Mouse (Mus musculus): ENCODE measurements around the gene Metap2. TPM values are rescaled to one million over a fixed set of nuclear protein-coding genes. Genes with fewer than 3 reads are reported as not detected.

Gene Metap2
- polyA plus RNA-seq, 1 experiment from 2014 or later = 191 TPM

Other genes starting within 250 kb of the Metap2 start
- gene Usp44, start 65.5 kb downstream of the Metap2 start, polyA plus RNA-seq (2015; fragmentation: Nextera tagmentation; extraction: Ambion mirVana) = 0.22 and 0.35 TPM in 2 replicates
- gene Vezt, start 138.7 kb upstream of the Metap2 start, polyA plus RNA-seq (2015; fragmentation: Nextera tagmentation; extraction: Ambion mirVana) = 26.4 and 27.4 TPM in 2 replicates
- 3.7 and 3.9 TPM in 2 replicates for gene Fgd6, start 138.9 kb upstream of the Metap2 start, polyA plus RNA-seq (2015; fragmentation: Nextera tagmentation; extraction: Ambion mirVana)

Data from stomach, embryonic 16.5 days (tissue).